Mouse (Mus musculus): ENCODE measurements around the gene Tnfrsf17. TPM values are rescaled to one million over a fixed set of nuclear protein-coding genes. Genes with fewer than 3 reads are reported as not detected.

Tnfrsf17 gene
- polyA plus RNA-seq (2017; shearing (Covaris generic)): not detected

DNA sequence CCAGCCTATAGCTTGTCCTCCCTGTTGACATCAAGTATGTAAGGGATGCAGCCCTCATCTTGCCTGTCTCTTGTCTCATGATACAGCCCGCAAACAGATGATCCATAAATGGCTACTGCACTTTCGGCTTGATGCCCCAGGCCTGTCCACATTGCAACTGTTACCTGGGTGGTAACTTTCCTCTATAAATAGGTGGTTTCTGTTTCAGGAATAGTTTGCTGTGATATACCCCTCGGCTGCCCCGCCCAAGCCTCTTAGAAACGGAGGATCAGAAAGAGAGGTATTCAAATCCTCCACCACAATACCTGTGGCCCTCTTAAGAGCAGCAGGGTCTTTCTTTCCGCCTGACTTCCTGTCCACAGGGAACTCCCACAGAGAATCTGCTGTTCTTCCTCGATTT lies at the start of gene Tnfrsf17:
Gene Tnfrsf17 (plus strand): TSS at position 301 of the 400 bp plus-strand sequence.

DNA sequence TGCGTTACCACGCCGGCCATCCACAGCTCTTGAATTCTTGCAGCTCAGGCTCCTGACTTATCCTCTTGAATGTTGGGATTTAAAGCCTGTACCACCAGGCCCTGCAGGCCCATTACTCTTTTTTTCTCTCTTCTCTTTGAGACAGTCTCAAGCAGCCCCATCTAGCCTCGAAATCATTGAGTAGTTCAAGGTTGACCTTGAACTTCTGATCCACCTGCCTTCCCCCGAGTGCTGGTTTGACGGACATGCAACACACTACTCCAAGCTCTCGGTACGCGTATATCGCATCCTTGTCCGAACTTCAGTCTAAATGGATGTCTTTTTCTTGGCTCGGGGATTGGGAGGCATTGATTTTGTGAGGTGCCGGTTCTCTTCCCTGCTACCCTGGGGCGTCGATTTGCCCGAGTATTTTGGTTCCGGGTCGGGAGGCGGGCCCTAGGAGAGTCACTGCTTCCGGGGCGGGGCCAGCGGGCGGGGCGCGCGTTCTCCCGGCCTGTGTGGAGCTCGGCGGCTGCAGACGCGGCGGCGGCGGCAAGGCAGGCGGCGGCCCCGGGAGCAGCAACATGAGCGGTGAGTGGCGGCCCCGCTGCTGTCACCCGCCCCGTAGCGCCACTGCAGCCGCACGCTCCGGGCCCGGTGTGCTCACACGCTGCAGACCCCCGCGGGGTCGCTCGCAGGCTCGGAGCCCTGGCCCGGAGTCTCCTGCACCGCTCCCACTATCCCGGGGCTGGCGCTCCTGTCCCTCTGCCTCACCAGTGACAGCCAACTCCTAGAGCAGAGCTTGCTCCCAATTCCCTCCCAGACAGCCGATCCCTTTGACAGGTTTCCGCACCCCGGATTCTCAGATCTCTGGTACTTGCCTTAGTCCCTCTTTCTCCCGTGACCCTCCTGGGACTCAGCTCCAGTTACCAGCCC lies 9.1 kb downstream of the Tnfrsf17 start, which contains the start of gene Snx29:
Gene Snx29 (plus strand): TSS at position 500 of the 915 bp plus-strand sequence.

Other genes starting within 250 kb of the Tnfrsf17 start
- gene Litaf, start 247.7 kb upstream of the Tnfrsf17 start, polyA plus RNA-seq (2017; shearing (Covaris generic)): 33.7 TPM
- gene Txndc11, start 179.2 kb upstream of the Tnfrsf17 start, polyA plus RNA-seq (2017; shearing (Covaris generic)): 12.4 TPM
- 443 TPM for gene Zc3h7a, start 137.4 kb upstream of the Tnfrsf17 start, polyA plus RNA-seq (2017; shearing (Covaris generic))
- 175 TPM for gene Rsl1d1, start 110.5 kb upstream of the Tnfrsf17 start, polyA plus RNA-seq (2017; shearing (Covaris generic))
- gene Gspt1, start 59.5 kb upstream of the Tnfrsf17 start, polyA plus RNA-seq (2017; shearing (Covaris generic)): 23.8 TPM
- gene Snx29, start 9.1 kb downstream of the Tnfrsf17 start, polyA plus RNA-seq (2017; shearing (Covaris generic)): 24.4 TPM